Mouse (Mus musculus) mouse embryonic stem cell (cell line): ENCODE results near the gene Trim7.
"Not testable (repeated sequence)": the region's sequence is repeated elsewhere in the genome, so short reads cannot be mapped to it uniquely, and the experiment has no call there.

Source experiments
- in situ Hi-C, 2 experiments: fragments of 300-500 bp; cut with MboI; formaldehyde crosslinking; loops; 1 replicate in 1 of 2; 3 replicates in 1 of 2; pipeline ENCODE4 v1.14.3; 2019 to 2020; ENCODE audit warnings: low sequenced_read_pairs in 2 of 2, low pct_unique_long_range_greater_than_20kb in 1 of 2, mixed read lengths in 1 of 2; ENCODE audit not compliant: unreplicated experiment in 1 of 2

The Trim7 gene

GRCm38 (mm10) chr11:48840805-48841204 is 14.9 kb downstream of the Trim7 start:
- in situ Hi-C loops = no loop called here

- in situ Hi-C loops = no loop called here
Measured at GRCm38 (mm10) chr11:48841213-48841612, 15.3 kb downstream of the Trim7 start.

GRCm38 (mm10) chr11:48842378-48842792 is 16.4 kb downstream of the Trim7 start:
- in situ Hi-C loops = no loop called here

- in situ Hi-C loops = no loop called here
Measured at GRCm38 (mm10) chr11:48843202-48843601, 17.3 kb downstream of the Trim7 start.

GRCm38 (mm10) chr11:48844309-48844708 is 18.4 kb downstream of the Trim7 start:
- in situ Hi-C loops = no loop called here

GRCm38 (mm10) chr11:48845244-48845815 is 19.4 kb downstream of the Trim7 start:
- in situ Hi-C loops = no loop called here

GRCm38 (mm10) chr11:48846362-48846761 is 20.4 kb downstream of the Trim7 start:
- in situ Hi-C loops = not testable (repeated sequence)

GRCm38 (mm10) chr11:48846881-48847280 is 20.9 kb downstream of the Trim7 start:
- in situ Hi-C loops = no loop called here

- in situ Hi-C loops = loop anchor here (5.0 to 25.0 kb wide), 3 partner anchors 33 to 412 kb away; partner anchors contain the start of gene Trim41 (in 1 of the 2)
Measured at GRCm38 (mm10) chr11:48850240-48850639, 24.3 kb downstream of the Trim7 start.

- in situ Hi-C loops = loop anchor here (5.0 to 25.0 kb wide), 3 partner anchors 34 to 411 kb away; partner anchors contain the start of gene Trim41 (in 1 of the 2)
Measured at GRCm38 (mm10) chr11:48851270-48851995, 25.5 kb downstream of the Trim7 start.

- in situ Hi-C loops = loop anchor here (5.0 to 25.0 kb wide), 3 partner anchors 35 to 410 kb away; partner anchors contain the start of gene Trim41 (in 1 of the 2)
Measured at GRCm38 (mm10) chr11:48852190-48852589, 26.2 kb downstream of the Trim7 start.

GRCm38 (mm10) chr11:48852624-48853473 is 26.9 kb downstream of the Trim7 start:
- in situ Hi-C loops = loop anchor here (5.0 to 25.0 kb wide), 3 partner anchors 36 to 409 kb away; partner anchors contain the start of gene Trim41 (in 1 of the 2)

GRCm38 (mm10) chr11:48853474-48854180 is 27.7 kb downstream of the Trim7 start:
- in situ Hi-C loops = loop anchor here (5.0 to 25.0 kb wide), 3 partner anchors 36 to 409 kb away; partner anchors contain the start of gene Trim41 (in 1 of the 2)

GRCm38 (mm10) chr11:48859014-48859413 is 33.1 kb downstream of the Trim7 start:
- in situ Hi-C loops = loop anchor here (5.0 to 25.0 kb wide), 2 partner anchors 72 to 403 kb away; no protein-coding TSS in a partner anchor

GRCm38 (mm10) chr11:48862784-48863319 is 36.9 kb downstream of the Trim7 start:
- in situ Hi-C loops = loop anchor here (25.0 kb wide), 1 partner anchor 399 kb away; no protein-coding TSS in a partner anchor

- in situ Hi-C loops = loop anchor here (25.0 kb wide), 1 partner anchor 398 kb away; no protein-coding TSS in a partner anchor
Measured at GRCm38 (mm10) chr11:48863808-48864207, 37.9 kb downstream of the Trim7 start.

GRCm38 (mm10) chr11:48866481-48866880 is 40.5 kb downstream of the Trim7 start:
- in situ Hi-C loops = loop anchor here (25.0 kb wide), 1 partner anchor 396 kb away; no protein-coding TSS in a partner anchor
